Mouse (Mus musculus) mammary gland, adult 2 months (tissue): ENCODE data around the gene Vsig2. TPM values are rescaled to one million over a fixed set of nuclear protein-coding genes. Genes with fewer than 3 reads are reported as not detected.

Experiments
- polyA plus RNA-seq: library from polyadenylated mRNA; depleted of rRNA; stranded (reverse); fragments of >200 nt; gene quantifications from 2 replicates; pipeline ENCODE4 v1.2.3, GENCODE M21; 2012; ENCODE audit warnings: low replicate concordance; rRNA removed

Vsig2 gene
- polyA plus RNA-seq = 12.1 and 19.5 TPM in 2 replicates

GRCm38 (mm10) chr9:37539170-37540025 lies at the start of gene Vsig2:
TSS of gene Vsig2 (plus strand) at chr9:37539255.

DNA sequence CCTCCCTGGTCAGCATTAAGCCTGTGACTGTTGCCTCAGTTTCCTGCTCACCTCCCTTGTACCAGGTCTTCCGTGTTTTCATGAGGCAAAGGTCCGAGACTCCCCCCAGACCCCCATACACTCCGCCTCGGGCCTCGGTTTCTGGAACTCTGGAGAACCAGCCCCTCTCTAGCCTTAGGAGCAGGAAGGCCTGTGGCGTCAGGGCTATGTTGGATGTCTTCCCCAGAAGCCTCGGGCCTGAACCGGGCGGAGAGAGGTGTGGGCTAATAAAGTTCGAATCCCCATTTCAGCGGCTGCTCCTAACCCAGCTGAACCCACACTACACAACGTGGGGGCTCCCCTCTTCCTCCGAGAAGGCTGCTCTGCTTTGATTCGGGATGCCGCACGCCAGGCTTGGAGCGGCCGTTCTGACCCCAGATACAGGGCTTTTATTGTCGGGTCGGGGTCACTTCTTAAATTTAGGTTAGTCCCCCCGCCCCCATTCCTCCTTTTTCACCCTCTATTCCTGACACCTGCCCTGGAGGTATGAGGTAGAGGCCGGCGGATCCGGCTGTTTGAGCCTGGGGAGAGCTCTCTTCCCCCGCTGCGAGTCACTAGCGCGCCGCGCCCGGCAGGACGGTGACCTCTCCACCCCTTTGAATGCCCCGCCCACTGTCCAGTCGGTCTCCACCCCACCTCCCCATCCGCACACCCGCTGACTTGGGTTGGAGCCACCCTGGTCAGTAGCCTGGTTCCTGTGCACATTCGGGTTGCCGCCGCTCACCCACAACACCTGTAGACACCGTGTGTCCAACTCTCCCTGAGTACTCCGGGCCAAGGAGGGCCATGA lies 11.4 kb upstream of the Vsig2 start, which contains the start of gene Esam:
Gene Esam, plus strand, starts transcription at position 683 of the 829 bp plus-strand sequence.

GRCm38 (mm10) chr9:37552536-37553293 lies 13.7 kb downstream of the Vsig2 start, which contains the start of gene Nrgn:
TSS of gene Nrgn (minus strand) at chr9:37552904.

GRCm38 (mm10) chr9:37554838-37555748 lies 16.0 kb downstream of the Vsig2 start, which contains the start of gene Siae:
TSS of gene Siae (plus strand) at chr9:37555698.

Other genes with a start within 250 kb of the Vsig2 start
- gene Ccdc15, start 190.8 kb upstream of the Vsig2 start, polyA plus RNA-seq = 0.83 and 4.2 TPM in 2 replicates
- 0.50 and 0.59 TPM in 2 replicates for gene Hepacam, start 171.9 kb upstream of the Vsig2 start, polyA plus RNA-seq
- gene Robo4, start 137.4 kb upstream of the Vsig2 start, polyA plus RNA-seq = 48.2 and 50.0 TPM in 2 replicates
- gene Robo3, start 106.0 kb upstream of the Vsig2 start, polyA plus RNA-seq = 0.07 and 0.13 TPM in 2 replicates
- 18.1 and 21.3 TPM in 2 replicates for gene Msantd2, start 49.9 kb upstream of the Vsig2 start, polyA plus RNA-seq
- gene Esam, start 11.2 kb upstream of the Vsig2 start, polyA plus RNA-seq = 59.3 and 80.1 TPM in 2 replicates
- 3.0 and 8.3 TPM in 2 replicates for gene Nrgn, start 13.6 kb downstream of the Vsig2 start, polyA plus RNA-seq
- 6.1 and 17.9 TPM in 2 replicates for gene Siae, start 16.4 kb downstream of the Vsig2 start, polyA plus RNA-seq
- 0.70 TPM in 1 of 2 replicates, not detected in the other for gene Spa17, start 74.5 kb downstream of the Vsig2 start, polyA plus RNA-seq
- 32.2 and 57.9 TPM in 2 replicates for gene Tbrg1, start 118.1 kb downstream of the Vsig2 start, polyA plus RNA-seq
- gene Panx3, start 130.0 kb downstream of the Vsig2 start, polyA plus RNA-seq = 0.46 TPM in 1 of 2 replicates, not detected in the other
- gene Olfr160, start 177.0 kb downstream of the Vsig2 start, polyA plus RNA-seq = not detected in 2 replicates
- not detected in 2 replicates for gene Olfr874, start 205.9 kb downstream of the Vsig2 start, polyA plus RNA-seq
- not detected in 2 replicates for gene Olfr875, start 232.6 kb downstream of the Vsig2 start, polyA plus RNA-seq